Mouse (Mus musculus) cortical plate, adult 2 months (tissue): ENCODE results near the gene Nup155.
"Not testable (repeated sequence)": the region's sequence is repeated elsewhere in the genome, so short reads cannot be mapped to it uniquely, and the experiment has no call there.

Experiments
- CTCF ChIP-seq: fragments of 200-500 bp; IDR thresholded peaks from 2 replicates; pipeline ENCODE4 v1.5.1; 2011; ENCODE audit warnings: mild to moderate bottlenecking, control low read depth, low read length; ENCODE audit not compliant: insufficient read depth; ENCODE audit errors: extremely low read depth
- POLR2A ChIP-seq: fragments of 200-500 bp; IDR thresholded peaks from 2 replicates; pipeline ENCODE4 v1.6.1; 2011; ENCODE audit warnings: mild to moderate bottlenecking, low read length, control low read depth; ENCODE audit not compliant: insufficient read depth; ENCODE audit errors: extremely low read depth

GRCm38 (mm10) chr15:8092668-8093067, 16.4 kb upstream of the Nup155 start:
- TF ChIP-seq CTCF, POLR2A: not testable (repeated sequence)
